Mouse (Mus musculus): ENCODE data around the gene Pou2f2. TPM values are rescaled to one million over a fixed set of nuclear protein-coding genes. Genes with fewer than 3 reads are reported as not detected.

Gene Pou2f2
- total and polyA plus RNA-seq, 3 experiments: 8.9 to 102 (median 46.1) TPM

DNA sequence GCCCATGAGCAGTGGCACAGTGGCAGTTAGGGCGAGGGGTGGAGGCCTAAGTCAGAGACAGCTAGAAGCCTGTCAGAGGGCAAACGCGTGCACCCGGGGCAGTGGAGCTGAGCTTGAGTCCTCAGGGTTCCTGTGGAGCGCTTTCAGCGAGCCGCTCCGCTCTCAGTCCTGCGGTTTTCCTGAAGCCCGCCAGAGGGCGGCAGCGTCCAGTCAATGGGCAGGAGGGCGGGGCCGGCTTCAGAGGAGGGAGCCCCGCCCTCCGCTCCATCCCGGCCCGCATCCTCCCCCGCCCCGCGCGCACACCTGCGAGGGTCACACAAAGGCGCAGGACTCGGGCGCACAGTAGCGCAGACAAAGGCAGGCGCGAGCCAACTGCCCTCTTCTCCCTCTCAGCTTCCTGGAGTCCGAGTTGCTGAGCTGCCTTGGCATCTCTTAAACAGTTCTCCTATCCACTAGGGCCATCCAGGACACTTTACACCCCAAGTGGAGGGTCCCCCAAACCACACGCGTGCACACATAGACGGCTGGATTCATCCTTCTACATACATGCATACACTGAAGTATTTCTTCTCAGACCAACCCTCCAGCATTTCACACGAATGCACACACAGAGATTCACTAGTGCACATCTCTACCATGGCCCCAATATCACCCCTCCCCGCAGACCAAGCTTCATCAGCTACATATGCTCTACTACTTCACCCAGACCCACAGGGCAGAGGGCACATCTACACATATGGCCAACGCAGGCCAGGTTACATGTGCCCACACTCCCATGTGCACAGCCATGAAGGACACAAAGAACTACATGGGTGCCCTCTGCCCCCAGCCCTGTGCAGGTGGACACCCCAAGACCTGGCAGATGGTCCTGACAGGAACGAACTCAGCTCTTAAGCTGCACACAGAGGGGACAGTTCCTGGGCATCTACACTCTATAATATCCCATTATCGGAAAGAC is 46.2 kb downstream of the Pou2f2 start:
- Histone ChIP-seq H3K4me1 (ENCODE audit: control insufficient read depth in 1 of 2, insufficient read depth in 2 of 2) (peaks cover 12 to 25% of the 10 kb centered on the region in 2 experiments), H3K4me2 (ENCODE audit: insufficient read depth, low read depth, poor library complexity, severe bottlenecking) (peak overlapping the region; percentile 77), H3K27ac (ENCODE audit: insufficient read depth, low read depth) (peak overlapping the region; percentile 97), H3K79me2 (replicated peaks; ENCODE audit: control insufficient read depth, extremely low read depth, insufficient read depth, poor library complexity, severe bottlenecking) (peaks cover 31% of the 10 kb centered on the region), H3K27me3 (replicated peaks) (peaks cover 18% of the 10 kb centered on the region), H3K4me3 (replicated peaks in 1 of 3; ENCODE audit: low read depth in 2 of 3, low read length in 2 of 3, poor library complexity in 1 of 3) (peak overlapping the region; percentile 73 to 96 (median 92)), H3K9me3 (replicated peaks; ENCODE audit: low read length) (peaks cover 15% of the 10 kb centered on the region), H3K9ac (ENCODE audit: insufficient read depth, low read depth) (peak overlapping the region; percentile 68; the same call in 1 of the 2 replicates), H3K36me3 (replicated peaks in 1 of 2; ENCODE audit: control insufficient read depth in 1 of 2, insufficient read depth in 1 of 2, low read length in 1 of 2) (peaks cover 0 to 10% of the 10 kb centered on the region in 2 experiments)
- TF ChIP-seq MAZ (IDR thresholded peaks at IDR 0.05; ENCODE audit: low read depth, low read length) (peak; percentile 98), TBP (conservative IDR thresholded peaks at IDR 0.05; ENCODE audit: low read depth, low read length) (0 out of 2 replicates have a peak, but pooled peaks have one; percentile 33), JUN (IDR thresholded peaks at IDR 0.05; ENCODE audit: insufficient read depth, low read depth, low read length) (no peak), HCFC1 (IDR thresholded peaks at IDR 0.05; ENCODE audit: low read depth, low read length) (no peak), CHD1 (IDR thresholded peaks at IDR 0.05; ENCODE audit: low read depth, low read length) (no peak), UBTF (IDR thresholded peaks at IDR 0.05; ENCODE audit: low read depth, low read length) (peak; percentile 81; the same call in 1 of the 2 replicates), ZC3H11A (IDR thresholded peaks at IDR 0.05; ENCODE audit: low read depth, low read length) (peak; percentile 60), USF1 (IDR thresholded peaks at IDR 0.05; ENCODE audit: low read depth, low read length) (no peak), CHD2 (IDR thresholded peaks at IDR 0.05; ENCODE audit: low read length) (no peak), BHLHE40 (IDR thresholded peaks at IDR 0.05; ENCODE audit: low read depth, low read length) (peak; percentile 56; the same call in 1 of the 2 replicates), TCF12 (IDR thresholded peaks at IDR 0.05; ENCODE audit: low read depth, low read length) (peak; percentile 53; the same call in 1 of the 2 replicates), MXI1 (IDR thresholded peaks at IDR 0.05; ENCODE audit: low read depth, low read length) (peak; percentile 66; the same call in 1 of the 2 replicates), E2F4 (IDR thresholded peaks at IDR 0.05; ENCODE audit: insufficient replicate concordance, low read depth, low read length) (no peak), RAD21 (IDR thresholded peaks at IDR 0.05; ENCODE audit: low read depth, low read length) (peak; percentile 91), CTCF (conservative IDR thresholded peaks at IDR 0.05 in 1 of 2, IDR thresholded peaks at IDR 0.05 in 1 of 2; ENCODE audit: low read depth in 2 of 2, low read length in 2 of 2) (peak in 1 of 2 experiments; percentile 96; a peak in 2 of 4 replicates), KAT2A (IDR thresholded peaks at IDR 0.05; ENCODE audit: insufficient replicate concordance, low read length) (no peak), GABPA (IDR thresholded peaks at IDR 0.05; ENCODE audit: insufficient replicate concordance, low read depth, low read length) (no peak), POLR2AphosphoS2 (IDR thresholded peaks at IDR 0.05; ENCODE audit: low read depth, low read length) (no peak), SIN3A (IDR thresholded peaks at IDR 0.05; ENCODE audit: low read length) (0 out of 2 replicates have a peak, but pooled peaks have one; percentile 7), MYC (IDR thresholded peaks at IDR 0.05; ENCODE audit: low read depth, low read length) (peak; percentile 44; the same call in 1 of the 2 replicates), IRF4 (IDR thresholded peaks at IDR 0.05; ENCODE audit: low read depth, low read length) (peak; percentile 47), ELF1 (IDR thresholded peaks at IDR 0.05; ENCODE audit: low read depth, low read length) (peak; percentile 33; the same call in 1 of the 2 replicates), NELFE (IDR thresholded peaks at IDR 0.05; ENCODE audit: low read depth, low read length) (peak; percentile 56; the same call in 1 of the 2 replicates), MEF2A (IDR thresholded peaks at IDR 0.05; ENCODE audit: borderline replicate concordance, low read depth, low read length) (peak; percentile 51; the same call in 1 of the 2 replicates), USF2 (conservative IDR thresholded peaks at IDR 0.05; ENCODE audit: low read depth, low read length) (no peak), SMC3 (IDR thresholded peaks at IDR 0.05; ENCODE audit: low read depth, low read length) (peak; percentile 96), ZMIZ1 (IDR thresholded peaks at IDR 0.05; ENCODE audit: low read depth, low read length) (0 out of 2 replicates have a peak, but pooled peaks have one; percentile 36)
- peak; percentile 87 for DNase-seq (ENCODE audit: extremely low read depth)
- dilution Hi-C loops (cut with MboI; ENCODE audit: extremely low pct_ligation_motif_present, extremely low pct_unique_long_range_greater_than_20kb, low sequenced_read_pairs) (no loop called here), in situ Hi-C loops (cut with MboI; ENCODE audit: low pct_ligation_motif_present, low pct_unique_long_range_greater_than_20kb, low sequenced_read_pairs) (loop anchor here (5.0 kb wide), 3 partner anchors 36 to 144 kb away; no protein-coding TSS in a partner anchor)
